Mouse (Mus musculus) gastrocnemius, postnatal 10 days (tissue): ENCODE results near the gene Aldh1l1. TPM values are rescaled to one million over a fixed set of nuclear protein-coding genes. Genes with fewer than 3 reads are reported as not detected.

ENCODE experiments used
- DNase-seq: peaks from one replicate; pipeline ENCODE4 v3.0.0; 2021; ENCODE audit warnings: mixed read lengths
- total RNA-seq, 2 experiments: library from RNA; stranded (reverse); gene quantifications; 2 replicates each; pipeline ENCODE4 v1.2.3; 2021

The Aldh1l1 gene
- total RNA-seq, 2 experiments from 2014 or later, result 3.3 to 3.7 TPM

GRCm38 (mm10) chr6:90551251-90551650, 65.0 kb downstream of the Aldh1l1 start:
- no peak for DNase-seq

GRCm38 (mm10) chr6:90553197-90553596, 67.0 kb downstream of the Aldh1l1 start:
- DNase-seq, result no peak

DNA sequence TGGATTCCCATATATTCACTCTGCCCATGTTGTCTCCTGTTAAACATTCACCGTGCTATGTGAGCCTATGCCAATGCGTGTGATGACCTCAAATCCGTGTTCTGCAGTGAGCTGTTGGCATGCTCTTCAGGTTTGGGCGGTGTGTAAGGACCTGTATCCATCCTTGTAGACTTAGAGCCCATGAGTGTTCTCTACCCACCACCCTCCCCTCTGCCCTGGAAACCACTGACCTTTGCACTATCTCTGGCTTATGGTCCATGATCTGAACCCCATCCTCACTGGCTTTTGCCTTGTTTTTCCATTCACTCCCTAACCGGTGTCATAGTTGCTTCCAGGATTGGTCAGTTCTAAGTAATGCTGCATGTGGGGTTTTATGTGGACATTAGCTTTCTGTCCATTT, 67.5 kb downstream of the Aldh1l1 start:
- DNase-seq, result no peak

GRCm38 (mm10) chr6:90556534-90557058, 70.4 kb downstream of the Aldh1l1 start:
- no peak for DNase-seq

GRCm38 (mm10) chr6:90557077-90557476, 70.8 kb downstream of the Aldh1l1 start:
- DNase-seq, result no peak

GRCm38 (mm10) chr6:90557829-90558693, 71.8 kb downstream of the Aldh1l1 start:
- DNase-seq, result no peak

DNA sequence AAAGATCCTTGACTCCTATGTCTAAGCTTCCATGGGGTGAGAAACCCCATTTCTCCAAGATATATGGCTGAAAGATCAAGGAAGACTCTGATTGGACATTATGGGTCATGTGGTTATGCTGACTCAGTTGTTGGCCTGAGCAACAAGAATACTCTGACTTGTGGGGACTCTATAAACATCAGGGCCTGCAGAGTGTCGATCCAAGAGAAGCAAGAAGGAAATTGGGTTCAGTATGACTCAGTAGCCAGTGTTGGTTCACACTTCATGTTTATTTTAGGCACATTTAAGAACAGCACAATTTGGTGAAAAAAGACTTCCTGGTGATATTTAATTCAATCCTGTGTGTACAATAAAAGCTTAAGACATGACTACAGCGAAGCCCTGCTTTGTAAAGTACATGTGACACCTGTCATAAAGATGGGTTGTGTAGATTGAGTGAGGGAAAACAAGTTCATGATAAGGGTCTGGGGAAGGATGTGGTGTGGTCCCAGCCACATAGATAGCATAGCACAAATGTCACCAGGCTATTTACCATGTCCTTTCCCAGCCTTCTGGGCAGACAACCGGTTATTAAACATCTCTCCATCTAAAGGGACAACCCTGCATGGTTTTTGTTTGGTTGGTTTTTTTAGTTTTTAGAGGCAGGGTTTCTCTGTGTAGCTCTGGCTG, 74.3 kb downstream of the Aldh1l1 start:
- DNase-seq, result no peak

DNA sequence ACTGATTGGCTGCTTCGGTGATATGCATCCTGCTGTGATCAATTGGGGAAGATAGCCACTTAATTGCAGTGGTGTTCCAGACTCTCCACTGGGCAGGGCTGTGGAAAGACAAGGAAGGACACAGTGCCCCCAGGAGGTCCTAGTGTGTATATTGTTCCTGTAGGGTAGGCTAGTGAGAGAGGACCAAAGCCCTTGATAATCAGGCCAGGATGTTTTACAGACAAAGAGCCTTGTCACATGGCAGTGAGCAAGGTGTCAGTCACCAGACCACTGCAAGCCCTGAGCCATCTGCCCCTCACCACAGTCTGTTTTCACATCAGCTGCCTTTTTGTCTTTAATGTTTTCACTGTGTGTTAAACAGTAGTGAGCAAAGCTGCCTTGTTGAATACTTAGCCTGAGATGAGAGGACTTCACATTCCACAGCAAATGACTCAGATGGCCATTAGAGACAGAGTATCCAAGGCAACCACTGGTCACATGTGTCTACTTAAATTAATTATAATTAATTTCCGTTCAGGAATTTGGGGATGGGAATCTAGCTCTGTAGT, 75.1 kb downstream of the Aldh1l1 start:
- DNase-seq, result no peak

- DNase-seq, result no peak
Measured at GRCm38 (mm10) chr6:90564240-90564639, 78.0 kb downstream of the Aldh1l1 start.

DNA sequence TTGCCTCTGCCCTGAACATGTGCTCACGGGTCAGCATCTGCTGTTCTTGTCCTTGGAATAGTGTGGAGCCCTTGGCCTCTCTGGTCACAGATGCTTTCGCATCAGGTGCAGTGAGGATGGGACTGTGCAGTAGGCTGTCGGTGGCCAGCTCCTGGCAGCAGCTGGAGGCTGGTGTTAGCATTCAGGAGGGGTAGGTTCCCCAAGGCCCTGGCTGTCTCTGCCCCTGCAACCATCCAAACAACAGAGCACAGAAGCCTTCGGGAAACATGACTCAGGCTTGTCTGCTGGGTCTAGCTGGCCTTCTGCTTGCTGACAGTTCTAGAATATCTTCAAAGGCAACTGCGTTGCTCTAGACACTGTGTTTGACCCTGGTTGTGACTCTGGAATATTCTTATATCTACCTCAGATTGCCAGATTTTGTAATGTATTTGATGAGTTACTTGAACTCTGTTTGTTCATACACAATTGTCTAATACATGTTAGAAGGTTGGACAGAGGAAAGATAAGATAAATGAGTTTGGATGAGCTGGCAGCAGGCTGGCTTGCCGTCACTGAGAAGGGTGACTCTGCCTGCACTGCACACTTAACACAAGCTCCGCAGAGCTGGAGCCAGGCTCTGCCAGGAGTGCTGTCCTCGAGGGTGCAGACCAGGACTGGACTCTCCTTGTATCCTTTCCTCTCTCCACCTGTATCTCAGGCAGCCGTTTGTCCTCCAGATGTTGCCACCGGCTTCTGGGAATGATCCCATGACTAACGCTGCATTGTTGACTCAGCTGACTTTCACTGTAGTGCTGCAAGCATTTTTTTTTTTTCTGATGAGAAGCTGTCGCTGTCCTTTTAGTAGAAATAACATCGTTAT, 79.4 kb downstream of the Aldh1l1 start:
- DNase-seq, result no peak

- DNase-seq, result no peak
Measured at GRCm38 (mm10) chr6:90567486-90567885, 81.3 kb downstream of the Aldh1l1 start.

GRCm38 (mm10) chr6:90567928-90568327, 81.7 kb downstream of the Aldh1l1 start:
- no peak for DNase-seq

DNA sequence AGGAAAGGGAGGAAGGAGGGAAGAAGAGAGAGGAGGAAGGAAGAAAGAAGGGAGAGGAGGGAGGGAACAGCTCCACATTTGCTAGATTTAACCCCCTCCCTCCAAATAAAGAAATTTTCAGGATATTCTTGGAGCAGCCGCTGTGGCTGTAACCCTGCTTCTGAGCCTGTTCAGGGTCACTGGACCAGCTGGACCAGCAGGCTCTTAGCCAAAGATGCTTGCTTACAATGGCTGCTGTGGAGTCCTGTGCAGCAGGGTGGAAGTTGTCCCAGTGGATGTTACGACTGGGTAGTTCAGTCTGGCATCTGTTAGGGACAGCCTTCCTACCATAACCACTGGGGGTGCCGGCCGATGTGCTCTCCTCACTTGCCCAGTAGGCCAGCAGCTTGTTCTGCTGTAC, 82.5 kb downstream of the Aldh1l1 start:
- no peak for DNase-seq

- no peak for DNase-seq
Measured at GRCm38 (mm10) chr6:90569736-90570383, 83.6 kb downstream of the Aldh1l1 start.

GRCm38 (mm10) chr6:90570392-90570791, 84.2 kb downstream of the Aldh1l1 start:
- DNase-seq, result no peak

DNA sequence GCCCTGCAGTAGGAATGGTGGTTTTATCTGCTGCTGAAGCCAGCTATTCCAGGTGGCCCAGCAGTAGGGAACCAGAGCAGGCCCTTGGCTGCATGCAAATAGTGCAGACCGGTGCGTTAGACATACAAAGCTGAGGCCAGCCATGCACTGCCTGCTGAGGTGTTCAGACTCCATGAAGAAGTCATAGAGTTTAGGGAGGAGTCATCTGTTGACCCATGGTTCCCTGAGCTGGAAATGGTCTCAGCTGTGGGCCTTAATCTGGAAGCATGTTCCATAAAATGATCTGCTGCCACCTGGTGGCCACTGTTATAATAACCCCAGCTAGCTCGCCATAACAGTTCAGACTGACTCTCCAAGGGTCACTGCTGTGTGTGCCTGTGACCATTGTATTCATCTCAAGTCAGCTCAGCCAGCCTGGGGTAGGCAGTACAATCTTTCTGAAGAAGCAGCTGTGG, 89.1 kb downstream of the Aldh1l1 start:
- peak; percentile 86 for DNase-seq

DNA sequence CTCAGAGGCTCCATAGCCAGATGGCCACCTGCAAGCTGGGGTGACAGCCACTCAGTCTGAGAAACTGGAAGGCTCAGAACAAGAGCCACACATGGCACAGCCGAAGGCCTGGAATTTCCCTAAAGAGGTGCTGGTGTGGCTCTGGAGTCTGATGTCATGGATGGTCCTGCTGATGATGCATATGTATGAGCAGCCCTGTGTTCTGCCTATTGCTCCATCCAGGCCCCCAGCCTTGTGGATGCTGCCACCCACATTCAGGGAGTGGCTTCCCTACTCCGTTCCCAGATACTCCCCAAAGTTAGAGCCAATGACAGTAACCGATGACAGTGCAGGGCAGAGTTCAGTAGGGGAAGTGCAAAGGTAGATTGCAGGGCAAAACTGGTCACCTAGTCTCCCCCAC, 91.9 kb downstream of the Aldh1l1 start:
- DNase-seq, result no peak

DNA sequence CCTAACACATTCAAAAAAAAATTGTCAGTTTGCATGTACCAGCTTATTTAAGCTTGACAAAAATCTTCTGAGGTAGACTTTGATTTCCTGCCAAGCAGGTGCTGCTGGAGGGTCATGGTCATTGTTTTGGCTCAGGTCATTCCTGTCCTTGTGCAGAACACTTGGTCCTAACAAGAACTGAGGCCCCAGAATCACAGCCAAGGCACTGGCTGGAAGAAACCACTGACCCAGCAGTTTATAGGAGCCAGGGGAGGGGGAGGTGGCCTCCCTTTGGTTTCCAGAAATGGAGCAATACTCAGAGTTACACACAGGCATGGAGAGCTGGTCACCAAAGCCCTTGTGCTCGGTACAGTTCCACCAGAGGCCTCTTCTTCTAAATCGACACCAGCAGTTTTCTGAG, 96.1 kb downstream of the Aldh1l1 start:
- no peak for DNase-seq

DNA sequence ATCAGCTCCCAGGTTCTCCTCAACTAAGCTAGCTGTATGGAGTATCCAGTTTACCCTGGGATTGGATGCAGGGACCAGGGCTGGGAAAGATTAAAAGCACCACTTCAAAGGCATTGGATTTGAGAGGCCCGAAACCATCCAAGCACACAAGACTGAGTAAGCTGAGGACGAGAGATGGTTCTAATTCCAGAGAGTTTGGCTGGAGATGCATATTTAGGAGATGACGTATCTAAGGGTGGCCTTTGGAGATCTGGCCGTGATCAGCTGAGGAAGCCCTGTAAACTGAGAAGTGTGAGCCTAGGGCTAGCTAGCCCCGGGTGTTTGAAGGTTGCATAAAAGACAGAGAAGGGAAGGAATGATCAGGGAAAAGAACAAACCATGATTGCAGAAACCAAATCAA, 101.9 kb downstream of the Aldh1l1 start:
- DNase-seq, result no peak

- no peak for DNase-seq
Measured at GRCm38 (mm10) chr6:90590707-90591106, 104.5 kb downstream of the Aldh1l1 start.

- no peak for DNase-seq
Measured at GRCm38 (mm10) chr6:90594972-90595371, 108.7 kb downstream of the Aldh1l1 start.

DNA sequence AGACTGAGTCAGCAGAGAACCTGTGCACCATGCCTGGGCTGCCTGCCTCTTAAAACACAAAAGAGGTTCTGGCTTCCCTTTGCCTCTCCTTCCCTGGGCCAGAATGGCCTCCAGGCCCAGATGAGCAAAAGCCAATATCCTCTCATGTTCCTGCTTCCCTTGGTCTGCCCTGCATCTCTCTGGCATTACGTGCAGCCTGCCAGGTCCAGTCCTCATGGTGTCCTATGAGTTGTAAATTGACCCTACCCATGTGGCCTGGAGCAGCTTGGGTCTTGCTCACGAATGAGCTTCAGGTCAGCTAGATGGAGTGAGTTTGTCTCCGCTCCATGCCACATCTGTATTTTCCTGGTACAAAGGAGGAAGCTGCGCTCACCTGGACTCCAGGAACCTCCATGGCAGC, 110.8 kb downstream of the Aldh1l1 start:
- DNase-seq, result no peak
